Mouse (Mus musculus): ENCODE measurements around the gene Plk5. TPM values are rescaled to one million over a fixed set of nuclear protein-coding genes. Genes with fewer than 3 reads are reported as not detected.

Gene Plk5
- polyA plus RNA-seq, 1 experiment from 2014 or later = 0.48 TPM

GRCm38 (mm10) chr10:80322811-80323211, 33.4 kb upstream of the Plk5 start:
- peak; percentile 66 for DNase-seq (ENCODE audit: low spot score)
- H3K27me3 ChIP-seq (ENCODE audit: low read depth, poor library complexity, severe bottlenecking) = peaks cover 55% of the 10 kb centered on the region

GRCm38 (mm10) chr10:80323261-80324119, 32.8 kb upstream of the Plk5 start:
- Histone ChIP-seq H3K27me3 (ENCODE audit: low read depth, poor library complexity, severe bottlenecking) (peaks cover 55% of the 10 kb centered on the region), H3K27ac (peak overlapping the region; percentile 84), H3K4me3 (peak overlapping the region; percentile 69), H3K36me3 (peaks cover 9% of the 10 kb centered on the region), H3K9me3 (replicated peaks) (no peaks in the 10 kb centered on the region), H3K4me1 (peaks cover 55% of the 10 kb centered on the region)
- WGBS = 1% methylated on average over 46 of the region's 46 CpGs
- DNase-seq (ENCODE audit: low spot score) = peak; percentile 80

More at GRCm38 (mm10) chr10:80322811-80323211, 33.4 kb upstream of the Plk5 start:
- Histone ChIP-seq H3K4me3 (peak overlapping the region; percentile 69), H3K9me3 (replicated peaks) (no peaks in the 10 kb centered on the region), H3K4me1 (peaks cover 53% of the 10 kb centered on the region), H3K27ac (peak overlapping the region; percentile 84), H3K36me3 (peaks cover 16% of the 10 kb centered on the region)
- WGBS = 8% methylated on average over 28 of the region's 28 CpGs

- Histone ChIP-seq H3K9me3 (replicated peaks) (no peaks in the 10 kb centered on the region), H3K27ac (peak overlapping the region; percentile 7; the same call in 1 of the 2 replicates), H3K4me3 (peak overlapping the region; percentile 69), H3K36me3 (peaks cover under 1% of the 10 kb centered on the region; the same call in 1 of the 2 replicates), H3K4me1 (peaks cover 56% of the 10 kb centered on the region), H3K27me3 (ENCODE audit: low read depth, poor library complexity, severe bottlenecking) (peaks cover 58% of the 10 kb centered on the region)
- 80% methylated on average over 17 of the region's 17 CpGs for WGBS
- no peak for DNase-seq (ENCODE audit: low spot score)
Measured at GRCm38 (mm10) chr10:80324120-80325037, 31.9 kb upstream of the Plk5 start.

- Histone ChIP-seq H3K36me3 (no peaks in the 10 kb centered on the region), H3K4me1 (peaks cover 56% of the 10 kb centered on the region), H3K4me3 (peak overlapping the region; percentile 12; the same call in 1 of the 2 replicates), H3K9me3 (replicated peaks) (no peaks in the 10 kb centered on the region), H3K27me3 (ENCODE audit: low read depth, poor library complexity, severe bottlenecking) (peaks cover 62% of the 10 kb centered on the region), H3K27ac (peak overlapping the region; percentile 7; the same call in 1 of the 2 replicates)
- WGBS = 81% methylated on average over 21 of the region's 21 CpGs
- no peak for DNase-seq (ENCODE audit: low spot score)
Measured at GRCm38 (mm10) chr10:80325045-80325444, 31.2 kb upstream of the Plk5 start.

GRCm38 (mm10) chr10:80329273-80330081, 26.8 kb upstream of the Plk5 start, which contains the start of the genes Pcsk4 and Reep6:
TSS of gene Pcsk4 (minus strand) at chr10:80329498.
TSS of gene Reep6 (plus strand) at chr10:80329953.
- 4% methylated on average over 36 of the region's 36 CpGs for WGBS
- Histone ChIP-seq H3K36me3 (no peaks in the 10 kb centered on the region), H3K9me3 (replicated peaks) (no peaks in the 10 kb centered on the region), H3K27ac (peak within 1 kb of the TSS; percentile 70), H3K4me3 (peak within 1 kb of the TSS; percentile 61), H3K27me3 (ENCODE audit: low read depth, poor library complexity, severe bottlenecking) (peaks cover 80% of the 10 kb centered on the region), H3K4me1 (peaks cover 31% of the 10 kb centered on the region)
- peak; percentile 95 for DNase-seq (ENCODE audit: low spot score)

- no peak for DNase-seq (ENCODE audit: low spot score)
- Histone ChIP-seq H3K4me3 (peak overlapping the region; percentile 61), H3K4me1 (peaks cover 25% of the 10 kb centered on the region), H3K36me3 (no peaks in the 10 kb centered on the region), H3K27ac (peak overlapping the region; percentile 70), H3K27me3 (ENCODE audit: low read depth, poor library complexity, severe bottlenecking) (peaks cover 80% of the 10 kb centered on the region), H3K9me3 (replicated peaks) (no peaks in the 10 kb centered on the region)
- WGBS = 2% methylated on average over 41 of the region's 41 CpGs
Measured at GRCm38 (mm10) chr10:80330084-80330483, 26.2 kb upstream of the Plk5 start.

- 80% methylated on average over 2 of the region's 2 CpGs for WGBS
- Histone ChIP-seq H3K27ac (no peak overlapping the region), H3K27me3 (ENCODE audit: low read depth, poor library complexity, severe bottlenecking) (peaks cover 80% of the 10 kb centered on the region), H3K36me3 (peaks cover 4% of the 10 kb centered on the region; the same call in 1 of the 2 replicates), H3K4me1 (peaks cover 24% of the 10 kb centered on the region), H3K4me3 (peak overlapping the region; percentile 61), H3K9me3 (replicated peaks) (no peaks in the 10 kb centered on the region)
- DNase-seq (ENCODE audit: low spot score) = no peak
Measured at GRCm38 (mm10) chr10:80330888-80331287, 25.4 kb upstream of the Plk5 start.

GRCm38 (mm10) chr10:80331636-80332524, 24.4 kb upstream of the Plk5 start:
- H3K9me3 ChIP-seq (replicated peaks) = no peaks in the 10 kb centered on the region
- WGBS = 52% methylated on average over 10 of the region's 10 CpGs
- H3K27ac ChIP-seq = no peak overlapping the region
- DNase-seq (ENCODE audit: low spot score) = no peak
- H3K36me3 ChIP-seq = peaks cover 4% of the 10 kb centered on the region; the same call in 1 of the 2 replicates
- peaks cover 30% of the 10 kb centered on the region for H3K4me1 ChIP-seq
- 0 out of 2 replicates have a peak overlapping the region, but pooled peaks have one; percentile 7 for H3K4me3 ChIP-seq
- peaks cover 82% of the 10 kb centered on the region for H3K27me3 ChIP-seq (ENCODE audit: low read depth, poor library complexity, severe bottlenecking)

GRCm38 (mm10) chr10:80332525-80332989, 23.7 kb upstream of the Plk5 start:
- H3K27me3 ChIP-seq (ENCODE audit: low read depth, poor library complexity, severe bottlenecking) = peaks cover 79% of the 10 kb centered on the region

GRCm38 (mm10) chr10:80336263-80336662, 20.0 kb upstream of the Plk5 start:
- Histone ChIP-seq H3K4me3 (no peak overlapping the region), H3K36me3 (peaks cover 4% of the 10 kb centered on the region; the same call in 1 of the 2 replicates), H3K9me3 (replicated peaks) (no peaks in the 10 kb centered on the region), H3K4me1 (peaks cover 18% of the 10 kb centered on the region), H3K27me3 (ENCODE audit: low read depth, poor library complexity, severe bottlenecking) (peaks cover 76% of the 10 kb centered on the region), H3K27ac (no peak overlapping the region)
- WGBS = 88% methylated on average over 12 of the region's 12 CpGs
- no peak for DNase-seq (ENCODE audit: low spot score)

More at GRCm38 (mm10) chr10:80332525-80332989, 23.7 kb upstream of the Plk5 start:
- 80% methylated on average over 5 of the region's 5 CpGs for WGBS
- DNase-seq (ENCODE audit: low spot score) = no peak
- H3K36me3 ChIP-seq = peaks cover 4% of the 10 kb centered on the region; the same call in 1 of the 2 replicates
- H3K27ac ChIP-seq = no peak overlapping the region
- 0 out of 2 replicates have a peak overlapping the region, but pooled peaks have one; percentile 7 for H3K4me3 ChIP-seq
- no peaks in the 10 kb centered on the region for H3K9me3 ChIP-seq (replicated peaks)
- H3K4me1 ChIP-seq = peaks cover 30% of the 10 kb centered on the region

Measured in limb, embryonic 10.5 days (tissue).